Mouse (Mus musculus): ENCODE measurements around the gene Luc7l.

GRCm38 (mm10) chr17:26261826-26262225 lies 9.1 kb downstream of the Luc7l start:
- no peak for TF ChIP-seq NELFE (IDR thresholded peaks at IDR 0.05; ENCODE audit: low read depth, low read length)
- TF ChIP-seq MAX (IDR thresholded peaks at IDR 0.05; ENCODE audit: low read length): no peak
- TF ChIP-seq ZMIZ1 (IDR thresholded peaks at IDR 0.05; ENCODE audit: low read depth, low read length): no peak
- TF ChIP-seq POLR2AphosphoS5 (IDR thresholded peaks at IDR 0.05; ENCODE audit: borderline replicate concordance, low read depth, low read length): no peak
- TF ChIP-seq ZKSCAN1 (IDR thresholded peaks at IDR 0.05; ENCODE audit: low read depth, low read length): no peak
- TF ChIP-seq CTCF (IDR thresholded peaks at IDR 0.05 in 2 of 3, conservative IDR thresholded peaks at IDR 0.05 in 1 of 3; ENCODE audit: control insufficient read depth in 1 of 3, insufficient read depth in 1 of 3, low read depth in 2 of 3, low read length in 3 of 3, poor library complexity in 1 of 3, severe bottlenecking in 1 of 3): peak in 2 of 3 experiments; percentile 30 to 65; a peak in 4 of 6 replicates

Data from MEL (cell line).